Mouse (Mus musculus): ENCODE measurements around the gene Cenpb. TPM values are rescaled to one million over a fixed set of nuclear protein-coding genes. Genes with fewer than 3 reads are reported as not detected.
A peak's percentile ranks its signal among the peaks of the same experiment; 100 is the strongest.
"Not testable (repeated sequence)": the region's sequence is repeated elsewhere in the genome, so short reads cannot be mapped to it uniquely, and the experiment has no call there.

The Cenpb gene
- total RNA-seq (2017), result 12.5 to 17.0 TPM (median 14.0 TPM) in 3 replicates

DNA sequence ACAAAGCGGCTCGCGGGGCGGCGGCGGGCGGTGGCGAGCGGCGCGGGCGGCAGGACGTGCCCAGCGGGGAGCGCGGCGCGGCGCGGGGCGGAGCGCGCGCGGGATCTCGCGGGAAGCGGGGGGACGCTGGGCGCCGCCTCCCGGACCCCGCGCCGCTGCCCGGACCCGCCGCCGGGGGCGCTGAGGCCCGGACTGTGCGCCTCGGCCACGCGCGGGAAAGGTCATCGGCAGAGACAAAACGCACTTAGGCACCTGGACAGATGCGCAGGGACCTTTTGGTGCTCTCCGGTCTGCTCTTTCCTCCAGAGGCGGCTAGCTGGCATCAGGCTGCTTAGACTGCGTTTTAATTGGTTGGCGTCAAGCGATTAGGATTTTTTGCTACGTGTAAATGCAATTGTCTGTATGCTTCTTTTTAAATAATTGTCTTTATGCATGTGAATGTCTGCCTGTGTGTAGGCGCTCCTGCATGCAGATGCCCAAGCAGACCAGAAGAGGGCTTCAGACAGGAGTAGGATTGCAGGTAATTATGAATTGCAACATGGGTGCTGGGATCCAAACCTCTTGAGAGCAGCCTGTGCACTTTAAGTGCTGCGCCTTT, at the start of gene Cenpb:
Cenpb (minus strand) TSS at position 78 of the 598 bp plus-strand sequence.
- ATAC-seq (replicated peaks; ENCODE audit: insufficient number of reproducible peaks, low FRiP score, low TSS enrichment, poor library complexity, severe bottlenecking), result peak; percentile 37; the same call in 1 of the 2 replicates

DNA sequence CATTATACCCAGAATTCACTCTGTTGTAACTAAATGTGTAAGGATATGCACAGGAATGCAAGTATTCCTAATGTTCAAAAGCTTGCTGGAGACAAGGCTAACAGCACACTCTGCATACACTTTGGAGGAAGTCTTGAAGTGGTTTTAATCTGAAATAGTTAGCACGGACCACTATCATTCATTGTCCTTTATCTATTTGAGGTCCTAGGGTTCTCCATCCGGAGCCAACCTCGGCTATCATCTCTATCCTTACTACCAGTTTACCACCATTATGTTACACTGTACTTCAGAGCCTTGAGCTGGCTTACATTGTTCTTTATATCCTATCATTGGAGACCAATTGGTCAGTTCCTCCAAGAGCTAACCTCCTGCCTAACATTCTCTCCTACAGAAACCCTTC, 47.4 kb upstream of the Cenpb start:
- no peak for ATAC-seq (replicated peaks; ENCODE audit: insufficient number of reproducible peaks, low FRiP score, low TSS enrichment, poor library complexity, severe bottlenecking)

DNA sequence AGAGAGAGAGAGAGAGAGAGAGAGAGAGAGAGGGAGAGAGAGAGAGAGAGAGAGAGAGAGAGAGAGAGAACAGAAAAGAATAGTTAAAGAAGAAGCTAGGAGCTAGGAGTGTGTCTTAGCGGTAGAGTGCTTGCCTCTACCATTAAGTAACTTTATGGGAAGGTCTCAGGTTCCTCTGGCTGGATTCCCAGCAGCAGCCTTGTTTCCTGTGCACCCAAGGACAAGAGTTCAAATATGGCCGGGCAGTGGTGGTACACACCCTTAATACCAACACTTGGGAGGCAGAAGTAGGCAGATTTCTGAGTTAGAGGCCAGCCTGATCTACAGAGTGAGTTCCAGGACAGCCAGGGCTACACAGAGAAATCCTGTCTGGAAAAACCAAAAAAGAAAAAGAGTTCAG, 46.8 kb upstream of the Cenpb start:
- ATAC-seq (replicated peaks; ENCODE audit: insufficient number of reproducible peaks, low FRiP score, low TSS enrichment, poor library complexity, severe bottlenecking), result not testable (repeated sequence)

DNA sequence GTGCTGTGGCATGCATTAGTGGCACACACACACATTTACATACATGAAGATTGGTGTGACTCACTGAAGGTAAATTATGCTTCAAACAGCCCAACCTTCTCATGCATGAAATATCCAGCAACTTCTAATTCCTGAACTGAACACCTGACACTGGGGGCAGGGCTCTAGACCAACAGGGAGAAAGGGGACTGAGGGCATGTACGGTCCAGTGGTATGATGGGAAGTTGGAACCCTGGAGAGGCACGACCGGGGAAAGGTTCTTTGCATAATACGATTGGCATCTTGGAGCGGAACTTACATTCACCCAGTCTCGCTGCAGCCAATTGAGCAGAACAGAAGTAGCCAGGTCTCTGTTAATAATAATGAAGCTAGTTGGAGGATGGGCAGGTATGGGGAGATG, 45.3 kb upstream of the Cenpb start:
- ATAC-seq (replicated peaks; ENCODE audit: insufficient number of reproducible peaks, low FRiP score, low TSS enrichment, poor library complexity, severe bottlenecking), result no peak

DNA sequence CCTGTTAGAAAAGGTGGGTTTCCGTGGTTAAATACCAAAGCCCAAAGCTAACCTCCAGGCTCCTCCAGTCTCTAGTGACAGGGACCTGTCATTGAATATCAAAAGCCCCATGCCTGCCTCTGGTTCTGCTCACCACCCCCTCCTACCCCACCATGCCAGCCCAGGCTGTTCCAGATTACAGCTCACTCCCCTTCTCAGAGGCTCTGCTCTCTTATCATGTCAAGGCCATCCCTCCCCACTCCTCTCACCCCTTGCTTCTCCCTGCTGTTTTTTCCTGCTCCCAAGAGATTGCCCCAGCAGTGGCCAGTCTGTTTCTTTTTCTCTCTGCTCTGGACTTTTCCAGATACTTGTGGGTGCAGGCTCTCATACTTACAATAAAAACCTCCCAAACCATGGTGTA, 43.7 kb upstream of the Cenpb start:
- no peak for ATAC-seq (replicated peaks; ENCODE audit: insufficient number of reproducible peaks, low FRiP score, low TSS enrichment, poor library complexity, severe bottlenecking)

DNA sequence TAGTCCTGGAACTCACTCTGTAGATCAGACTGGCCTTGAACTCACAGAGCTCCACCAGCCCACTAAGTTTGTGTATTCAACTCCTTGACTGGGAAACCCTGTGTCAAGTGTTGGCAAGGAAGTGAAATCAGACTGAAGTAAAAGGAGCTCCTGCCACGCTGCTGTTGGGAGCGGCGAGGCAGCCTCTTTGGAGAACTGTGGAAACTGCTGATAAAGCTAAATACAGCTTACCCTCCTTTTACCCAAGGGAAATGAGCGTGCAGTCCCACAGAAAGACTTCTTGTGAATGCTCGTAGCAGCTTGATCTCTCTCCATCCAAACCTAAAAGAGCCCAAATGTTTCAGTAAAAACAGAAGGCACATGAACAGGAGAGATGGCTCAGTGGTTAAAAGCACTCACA, 42.7 kb upstream of the Cenpb start:
- no peak for ATAC-seq (replicated peaks; ENCODE audit: insufficient number of reproducible peaks, low FRiP score, low TSS enrichment, poor library complexity, severe bottlenecking)

DNA sequence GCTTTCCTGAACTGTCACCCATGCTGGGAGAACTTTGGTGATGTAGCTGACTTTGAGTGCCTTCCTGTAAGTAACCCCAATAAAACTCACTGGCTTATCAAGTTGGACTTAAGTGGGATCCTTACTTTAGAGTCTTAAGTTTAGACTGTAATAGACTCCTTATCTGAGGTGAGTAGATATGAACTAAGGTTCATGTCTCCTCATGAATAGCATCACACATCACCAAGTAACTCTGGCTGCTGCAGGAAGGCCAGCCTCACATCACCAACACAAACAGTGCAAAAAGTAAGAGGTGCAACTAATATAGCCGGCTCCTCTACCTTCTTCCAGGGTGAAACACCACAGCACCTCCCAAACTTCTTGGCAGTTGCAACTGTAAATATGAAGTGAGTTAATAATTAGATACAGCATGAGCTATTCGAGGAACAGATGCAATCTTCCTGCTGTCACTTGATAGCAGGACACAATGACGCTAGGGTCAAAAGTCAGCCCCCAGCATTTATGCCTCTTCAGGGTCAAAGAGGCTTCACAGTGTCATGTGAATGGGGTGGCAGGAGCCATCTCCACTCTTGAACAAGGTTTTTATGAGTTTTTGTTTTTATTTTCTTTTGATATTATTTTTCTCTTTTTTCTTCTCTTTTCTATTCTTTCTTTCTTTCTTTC, 42.1 kb upstream of the Cenpb start:
- ATAC-seq (replicated peaks; ENCODE audit: insufficient number of reproducible peaks, low FRiP score, low TSS enrichment, poor library complexity, severe bottlenecking), result no peak

DNA sequence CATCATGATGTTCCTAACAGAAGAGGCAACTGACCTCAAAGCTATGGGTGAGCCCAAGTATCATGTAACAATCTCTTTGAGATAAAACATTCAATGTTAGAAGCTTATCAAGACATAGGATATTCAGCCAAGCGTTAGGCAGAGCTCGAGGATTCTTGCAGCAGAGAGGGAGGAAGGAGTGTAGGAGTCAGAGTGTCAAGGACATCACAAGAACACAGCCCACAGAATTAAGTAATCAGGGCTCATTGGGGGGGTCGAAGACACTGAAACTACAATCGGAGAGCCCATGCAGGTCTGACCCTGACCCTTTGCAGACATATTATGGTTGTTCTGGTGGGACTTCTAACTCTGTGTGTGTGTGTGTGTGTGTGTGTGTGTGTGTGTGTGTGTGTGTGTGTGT, 40.2 kb upstream of the Cenpb start:
- no peak for ATAC-seq (replicated peaks; ENCODE audit: insufficient number of reproducible peaks, low FRiP score, low TSS enrichment, poor library complexity, severe bottlenecking)

DNA sequence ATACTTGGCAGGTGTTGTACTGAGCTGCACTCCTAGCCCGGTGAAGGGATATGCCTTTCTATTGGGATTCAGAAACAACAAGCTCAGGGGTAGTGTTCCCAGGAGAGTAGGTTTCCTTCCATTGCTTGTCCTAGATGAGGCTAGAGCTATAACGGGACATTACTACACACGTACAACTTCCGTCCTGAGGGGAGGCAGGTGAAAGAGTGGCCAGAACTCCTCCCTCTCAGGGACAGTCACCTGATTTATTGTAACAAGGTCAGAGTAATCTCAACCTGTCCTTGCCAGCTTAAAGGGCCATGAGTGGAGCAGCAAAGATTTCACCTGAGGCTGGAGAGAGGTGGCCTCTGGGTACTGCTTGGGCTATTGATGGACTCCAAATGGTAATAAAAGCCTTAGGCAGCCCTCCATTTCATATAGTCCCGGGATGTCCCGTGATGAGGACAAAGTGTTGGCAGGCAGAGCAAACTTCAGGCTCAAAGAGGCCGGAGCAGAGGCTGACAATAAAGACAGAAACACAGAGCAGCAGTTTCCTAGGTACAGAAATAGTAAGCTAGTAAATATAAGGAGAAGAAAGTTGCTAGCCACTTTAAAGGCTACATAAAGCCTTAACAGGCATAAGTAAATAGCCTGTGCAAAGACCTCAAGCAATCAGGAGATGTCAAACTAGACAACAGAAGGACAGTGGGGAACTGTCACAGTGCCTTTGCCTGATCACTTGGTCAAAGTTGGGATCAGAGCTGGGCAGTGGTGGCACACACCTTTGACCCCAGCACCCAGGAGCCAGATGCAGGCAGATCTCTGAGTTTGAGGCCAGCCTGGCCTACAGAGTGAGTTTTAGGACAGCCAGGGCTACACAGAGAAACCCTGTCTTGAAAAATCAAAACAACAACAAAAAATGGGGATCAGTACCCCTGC, 36.3 kb upstream of the Cenpb start:
- no peak for ATAC-seq (replicated peaks; ENCODE audit: insufficient number of reproducible peaks, low FRiP score, low TSS enrichment, poor library complexity, severe bottlenecking)

DNA sequence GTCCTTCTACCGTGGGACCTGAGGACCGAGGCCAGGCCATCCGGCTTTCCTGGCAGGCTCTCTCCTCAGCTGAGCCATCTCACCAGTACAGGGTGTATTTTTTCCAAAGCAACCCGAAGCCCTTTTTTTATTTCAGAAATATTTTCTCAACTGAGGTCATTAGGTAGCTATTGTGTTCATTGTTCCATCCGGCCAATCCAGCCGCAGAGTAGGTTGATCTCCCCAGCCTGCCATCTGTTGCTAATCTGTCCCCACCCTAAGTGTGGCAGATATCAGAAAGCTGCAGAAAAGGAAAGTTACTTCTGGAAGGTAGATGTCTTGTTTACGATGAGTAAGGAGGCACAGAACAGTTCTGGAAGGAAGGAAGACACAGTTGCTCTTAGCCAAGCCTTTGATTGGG, 33.9 kb upstream of the Cenpb start:
- no peak for ATAC-seq (replicated peaks; ENCODE audit: insufficient number of reproducible peaks, low FRiP score, low TSS enrichment, poor library complexity, severe bottlenecking)

DNA sequence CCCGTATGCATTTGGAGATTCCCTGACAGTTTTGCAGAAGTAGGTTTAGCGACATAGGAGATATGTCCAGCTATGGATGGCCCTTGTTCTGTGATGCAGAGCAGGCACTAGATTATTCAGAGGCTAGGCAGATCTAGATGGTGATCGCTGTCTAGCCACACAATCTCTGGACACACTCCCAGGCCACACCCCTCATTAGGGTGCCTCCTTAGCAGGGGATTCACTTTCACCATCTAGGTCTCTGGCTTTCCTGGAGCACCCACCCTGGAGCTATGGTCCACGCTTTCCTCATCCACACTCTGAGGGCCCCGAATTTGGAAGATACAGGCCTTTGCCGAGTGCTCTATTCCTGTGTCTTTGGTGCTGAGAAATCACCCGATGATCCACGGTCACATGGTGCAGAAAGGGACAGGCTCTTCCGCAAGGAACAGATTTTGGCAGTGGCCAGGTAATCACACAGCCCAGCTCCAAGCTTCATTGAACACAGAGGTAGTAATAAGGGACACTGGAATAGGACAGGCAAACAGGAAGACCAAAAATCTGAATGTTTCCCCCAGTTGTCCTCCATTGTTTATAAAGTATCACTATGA, 31.3 kb upstream of the Cenpb start:
- no peak for ATAC-seq (replicated peaks; ENCODE audit: insufficient number of reproducible peaks, low FRiP score, low TSS enrichment, poor library complexity, severe bottlenecking)

DNA sequence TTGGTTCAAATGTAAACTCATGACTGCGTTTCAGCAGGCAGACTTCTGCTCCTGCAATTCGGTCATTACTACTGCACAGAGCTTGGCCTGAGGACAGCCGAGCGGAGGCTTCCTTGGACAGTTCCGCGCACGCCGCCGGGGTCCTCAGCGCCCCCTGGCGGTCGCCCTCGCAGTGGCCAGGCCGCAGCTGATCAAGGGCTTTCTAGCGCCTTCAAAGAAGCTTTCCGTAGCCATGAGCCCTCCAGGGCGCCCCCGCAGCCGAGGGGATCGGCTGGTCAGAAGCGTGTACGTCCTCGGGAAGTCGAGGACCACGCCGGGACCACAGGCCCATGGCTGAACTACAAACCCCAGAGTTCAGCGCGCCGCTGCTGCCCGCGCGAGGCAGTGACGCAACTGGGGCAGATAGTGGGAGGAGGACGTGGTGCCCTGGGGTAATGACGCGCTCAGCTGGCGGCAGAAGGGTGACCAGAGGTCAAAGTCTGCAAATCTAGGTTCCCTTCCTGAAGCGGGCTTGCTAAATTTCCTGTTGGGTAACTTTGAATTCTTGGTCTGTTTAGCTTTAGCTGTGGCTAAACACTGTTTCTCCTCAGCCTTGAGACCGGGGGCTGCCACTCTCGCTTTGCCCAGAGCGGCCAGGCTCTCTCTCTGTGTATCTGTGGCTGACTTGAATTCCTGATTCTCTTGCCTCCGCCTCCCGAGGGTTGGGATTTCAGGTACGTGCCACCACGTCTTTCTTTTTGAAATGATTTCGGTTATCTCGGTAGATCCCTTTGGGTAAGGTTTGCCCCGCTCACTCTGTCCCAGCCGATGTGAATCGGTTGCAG, 30.3 kb upstream of the Cenpb start:
- ATAC-seq (replicated peaks; ENCODE audit: insufficient number of reproducible peaks, low FRiP score, low TSS enrichment, poor library complexity, severe bottlenecking), result peak; percentile 98

DNA sequence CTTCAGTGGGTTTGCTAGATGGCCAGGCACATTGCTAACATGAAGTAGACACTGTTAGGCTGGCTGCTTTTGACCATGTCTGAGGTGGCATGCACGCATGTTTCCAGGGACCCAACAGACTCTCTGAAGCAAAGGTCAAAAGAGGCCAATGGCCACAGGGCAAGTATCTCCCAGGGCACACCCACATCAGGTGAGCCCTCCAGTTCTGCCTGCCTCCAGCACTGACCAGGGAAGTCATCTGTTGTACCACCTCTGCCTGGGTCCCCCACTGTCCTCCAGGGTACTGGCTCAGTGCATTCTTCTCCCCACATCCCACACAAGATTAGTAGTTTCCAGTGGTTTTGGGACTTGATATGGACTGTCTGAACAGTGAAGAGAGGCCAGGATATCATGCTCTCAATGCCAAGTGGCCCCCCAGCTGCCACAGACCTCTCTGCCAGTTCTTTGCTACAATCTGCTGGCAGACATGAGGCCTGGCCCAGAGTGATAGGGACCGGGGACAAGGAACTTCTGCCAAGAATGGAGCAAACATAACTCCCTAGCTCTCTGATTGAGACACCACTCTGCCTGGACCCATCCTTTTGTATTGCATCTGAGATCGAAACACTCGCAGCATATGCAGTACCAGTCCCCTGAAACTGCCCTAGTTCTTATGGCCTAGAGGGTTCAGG, 29.4 kb upstream of the Cenpb start:
- no peak for ATAC-seq (replicated peaks; ENCODE audit: insufficient number of reproducible peaks, low FRiP score, low TSS enrichment, poor library complexity, severe bottlenecking)

DNA sequence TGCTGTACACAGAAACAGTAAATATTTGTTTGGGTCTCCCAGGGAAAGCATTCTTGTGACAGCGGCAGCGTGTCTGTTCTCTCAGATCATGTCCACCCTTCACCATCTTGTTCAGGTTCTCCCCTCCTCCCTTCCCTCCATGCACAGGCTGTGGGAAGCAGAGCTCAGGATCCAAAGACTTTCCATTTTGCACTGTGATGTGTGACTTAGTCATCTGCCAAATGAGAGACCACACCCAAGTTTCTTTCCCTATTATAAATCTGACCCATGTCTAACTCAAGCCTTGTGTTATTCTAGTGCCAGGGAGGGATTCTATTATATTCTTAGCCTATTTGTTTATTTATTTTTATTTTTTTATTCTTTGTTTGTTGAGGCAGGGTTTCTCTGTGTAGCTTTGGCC, 28.5 kb upstream of the Cenpb start:
- ATAC-seq (replicated peaks; ENCODE audit: insufficient number of reproducible peaks, low FRiP score, low TSS enrichment, poor library complexity, severe bottlenecking), result no peak

DNA sequence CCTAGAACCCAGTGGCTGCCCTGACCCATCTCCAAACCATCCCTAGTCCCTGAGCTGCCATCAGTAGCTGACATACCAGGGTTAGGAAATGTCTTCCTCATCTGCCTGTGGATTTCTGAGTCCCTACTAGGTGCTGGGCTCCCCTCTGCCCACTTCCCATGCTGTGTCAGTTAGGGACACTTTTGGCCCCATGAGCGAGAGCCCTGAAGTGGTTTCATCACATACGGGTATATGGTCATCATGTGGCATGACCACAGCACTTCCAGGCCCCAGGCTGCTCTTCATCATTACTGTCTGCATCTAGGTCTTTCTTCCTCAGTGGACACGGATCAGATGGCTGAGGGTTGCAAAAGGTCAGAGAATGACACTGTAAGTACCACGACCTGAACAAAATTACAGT, 26.9 kb upstream of the Cenpb start, which contains the start of gene Ap5s1:
Ap5s1 (plus strand) TSS at position 301 of the 400 bp plus-strand sequence.
- no peak for ATAC-seq (replicated peaks; ENCODE audit: insufficient number of reproducible peaks, low FRiP score, low TSS enrichment, poor library complexity, severe bottlenecking)

DNA sequence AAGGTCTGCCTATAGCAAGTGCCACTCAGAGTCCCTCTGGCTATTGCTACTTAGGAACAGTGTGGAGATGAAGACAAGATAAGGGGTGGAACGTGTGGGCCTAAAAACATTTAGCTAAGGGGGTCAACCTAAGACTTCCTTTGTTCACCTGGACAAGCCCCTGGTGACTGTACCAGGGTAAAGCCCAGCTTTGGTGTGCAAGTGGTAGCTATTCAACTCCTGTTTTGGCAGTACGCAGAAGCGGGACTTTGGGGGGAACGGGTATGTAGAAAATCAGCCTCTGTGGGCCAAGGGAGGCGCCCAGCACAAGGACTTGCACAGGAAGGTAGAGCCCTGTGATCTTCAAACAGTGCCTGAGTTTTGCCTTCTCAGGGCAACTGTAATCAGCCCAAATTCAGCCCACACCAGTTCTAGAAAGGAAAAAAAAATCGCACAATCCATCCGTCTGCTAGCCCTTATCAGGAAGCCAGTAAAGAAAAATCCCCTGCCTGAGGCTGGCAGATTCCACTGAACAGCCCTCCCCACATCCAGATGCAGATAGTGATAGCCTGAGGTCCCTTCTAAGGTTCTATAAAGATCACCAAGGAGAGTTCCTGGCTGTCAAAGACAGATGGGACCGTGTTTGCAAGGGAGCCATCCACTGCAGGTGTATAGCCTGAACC, 25.8 kb upstream of the Cenpb start:
- ATAC-seq (replicated peaks; ENCODE audit: insufficient number of reproducible peaks, low FRiP score, low TSS enrichment, poor library complexity, severe bottlenecking), result no peak

DNA sequence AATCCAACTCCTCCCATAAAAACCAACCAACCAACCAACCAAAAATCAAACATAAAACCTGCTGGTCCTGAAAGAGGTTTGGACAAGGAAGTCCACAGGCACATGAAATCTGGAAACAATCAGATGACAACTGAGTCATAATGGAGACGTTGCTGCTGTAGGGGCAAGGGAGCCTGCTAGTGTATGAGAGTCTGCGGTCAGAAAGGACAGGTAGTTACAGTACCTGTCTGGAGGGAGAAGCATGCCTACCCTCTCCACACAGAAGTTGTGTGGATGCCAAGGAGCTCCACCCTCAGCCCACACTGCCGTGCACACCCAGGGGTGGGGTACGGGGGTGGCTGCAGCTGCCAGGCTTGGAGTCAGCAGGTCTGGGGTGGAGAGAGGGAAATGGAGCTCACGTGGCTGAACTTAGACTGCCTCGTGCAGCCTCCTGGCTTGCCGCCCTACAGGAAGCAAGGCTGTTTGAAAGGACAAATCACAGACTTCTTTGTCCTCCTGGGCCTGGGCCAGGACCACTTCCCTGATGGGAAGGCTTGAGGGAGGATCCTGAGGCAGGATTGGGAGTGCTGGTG, 24.6 kb upstream of the Cenpb start:
- ATAC-seq (replicated peaks; ENCODE audit: insufficient number of reproducible peaks, low FRiP score, low TSS enrichment, poor library complexity, severe bottlenecking), result peak; percentile 66

Measured in monocyte, adult 5-6 weeks (primary cell).